Mouse (Mus musculus) ES-Bruce4 (cell line): Measurements from ENCODE around the gene Fbxo11.

Source experiments
- CTCF ChIP-seq: IDR thresholded peaks from one replicate; pipeline ENCODE4 v1.8.1; 2011; ENCODE audit warnings: low read depth, low read length
- POLR2A ChIP-seq: IDR thresholded peaks from one replicate; pipeline ENCODE4 v1.8.1; 2011; ENCODE audit warnings: low read length; ENCODE audit not compliant: insufficient read depth

- TF ChIP-seq CTCF (no peak), POLR2A (no peak)
Observed at GRCm38 (mm10) chr17:88051679-88052078, 13.4 kb downstream of the Fbxo11 start.
